Mouse (Mus musculus) midbrain, embryonic 13.5 days (tissue): Measurements from ENCODE around the gene Dnttip1. TPM values are rescaled to one million over a fixed set of nuclear protein-coding genes. Genes with fewer than 3 reads are reported as not detected.

Experiments used
- polyA plus RNA-seq: library from polyadenylated mRNA; unstranded; fragments of >200 nt; fragmentation: Nextera tagmentation; extraction: Ambion mirVana; gene quantifications from 2 replicates; pipeline ENCODE4 v1.2.1, GENCODE M21; 2015

The Dnttip1 gene
- polyA plus RNA-seq, 1 experiment from 2014 or later = 65.4 TPM

Other genes starting within 250 kb of the Dnttip1 start
- gene Pigt, start 248.5 kb upstream of the Dnttip1 start, polyA plus RNA-seq = 64.2 and 67.8 TPM in 2 replicates
- 5.7 and 6.8 TPM in 2 replicates for gene Wfdc2, start 183.6 kb upstream of the Dnttip1 start, polyA plus RNA-seq
- gene Spint3, start 172.5 kb upstream of the Dnttip1 start, polyA plus RNA-seq = not detected in 2 replicates
- not detected in 2 replicates for gene Wfdc6a, start 160.5 kb upstream of the Dnttip1 start, polyA plus RNA-seq
- not detected in 2 replicates for gene Eppin, start 152.4 kb upstream of the Dnttip1 start, polyA plus RNA-seq
- gene Wfdc6b, start 132.5 kb upstream of the Dnttip1 start, polyA plus RNA-seq = not detected in 2 replicates
- not detected in 2 replicates for gene Wfdc8, start 132.4 kb upstream of the Dnttip1 start, polyA plus RNA-seq
- gene Wfdc16, start 107.2 kb upstream of the Dnttip1 start, polyA plus RNA-seq = not detected in 2 replicates
- gene Wfdc10, start 89.9 kb upstream of the Dnttip1 start, polyA plus RNA-seq = not detected in 2 replicates
- not detected in 2 replicates for gene Wfdc9, start 89.4 kb upstream of the Dnttip1 start, polyA plus RNA-seq
- not detected in 2 replicates for gene Wfdc11, start 71.9 kb upstream of the Dnttip1 start, polyA plus RNA-seq
- not detected in 2 replicates for gene Wfdc13, start 60.9 kb upstream of the Dnttip1 start, polyA plus RNA-seq
- not detected in 2 replicates for gene Spint4, start 47.5 kb upstream of the Dnttip1 start, polyA plus RNA-seq
- gene Spint5, start 30.7 kb upstream of the Dnttip1 start, polyA plus RNA-seq = not detected in 2 replicates
- 1.2 and 1.3 TPM in 2 replicates for gene Wfdc3, start 52 bp upstream of the Dnttip1 start, polyA plus RNA-seq
- 203 and 208 TPM in 2 replicates for gene Ube2c, start 23.9 kb downstream of the Dnttip1 start, polyA plus RNA-seq
- gene Tnnc2, start 34.0 kb downstream of the Dnttip1 start, polyA plus RNA-seq = not detected in 2 replicates
- 17.2 and 19.1 TPM in 2 replicates for gene Snx21, start 39.8 kb downstream of the Dnttip1 start, polyA plus RNA-seq
- 19.9 and 20.4 TPM in 2 replicates for gene Acot8, start 58.9 kb downstream of the Dnttip1 start, polyA plus RNA-seq
- 15.2 and 15.5 TPM in 2 replicates for gene Zswim3, start 59.1 kb downstream of the Dnttip1 start, polyA plus RNA-seq
- gene Zswim1, start 76.7 kb downstream of the Dnttip1 start, polyA plus RNA-seq = 25.4 and 25.8 TPM in 2 replicates
- not detected in 2 replicates for gene Spata25, start 82.6 kb downstream of the Dnttip1 start, polyA plus RNA-seq
- gene Ctsa, start 86.9 kb downstream of the Dnttip1 start, polyA plus RNA-seq = 92.0 and 94.2 TPM in 2 replicates
- gene Neurl2, start 87.5 kb downstream of the Dnttip1 start, polyA plus RNA-seq = 4.7 TPM in 2 replicates
- gene Pltp, start 111.7 kb downstream of the Dnttip1 start, polyA plus RNA-seq = 69.1 and 96.1 TPM in 2 replicates
- 98.1 and 108 TPM in 2 replicates for gene Pcif1, start 133.3 kb downstream of the Dnttip1 start, polyA plus RNA-seq
- 13.5 and 15.1 TPM in 2 replicates for gene Zfp335, start 165.8 kb downstream of the Dnttip1 start, polyA plus RNA-seq
- 17.2 and 19.5 TPM in 2 replicates for gene Mmp9, start 194.8 kb downstream of the Dnttip1 start, polyA plus RNA-seq
- gene Slc12a5, start 214.8 kb downstream of the Dnttip1 start, polyA plus RNA-seq = 19.7 and 20.2 TPM in 2 replicates